16 mouse cellular contexts compared by ENCODE assay signal in the genomic region with DNA sequence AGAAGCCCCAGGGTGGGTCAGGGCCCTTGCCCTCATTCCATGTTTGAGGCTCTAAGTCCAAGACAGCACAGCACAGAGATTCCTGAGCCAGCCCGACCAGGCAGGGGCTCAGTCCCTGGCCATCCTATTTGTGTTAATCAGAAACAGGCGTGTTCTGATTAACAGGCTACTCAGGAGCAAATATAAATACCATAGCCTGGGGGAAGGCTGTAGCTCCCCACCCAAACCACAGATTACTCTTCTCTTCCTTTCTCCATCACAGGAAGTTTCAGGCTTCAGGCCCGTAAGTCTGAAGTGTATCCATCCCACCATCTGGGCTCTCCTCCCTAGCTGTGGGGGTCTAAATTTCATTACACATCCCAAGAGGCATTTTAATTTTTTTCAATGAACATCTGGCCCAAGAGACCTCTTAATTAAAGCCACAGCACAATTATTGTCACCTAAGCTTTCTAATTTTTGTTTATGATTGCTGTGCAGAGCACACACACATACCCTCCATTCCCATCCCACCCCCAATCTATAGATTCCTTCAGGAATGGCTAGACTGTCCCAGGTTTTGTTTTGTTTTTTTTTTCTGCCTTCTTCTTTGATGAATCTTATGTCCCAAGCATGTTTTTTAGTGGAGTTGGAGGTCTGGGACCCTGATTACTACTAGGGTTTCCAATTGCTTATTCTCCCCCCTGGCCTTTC.
DNase-seq lines count a peak whose midpoint lies in the region; ATAC-seq lines count a peak whose summit lies in the region.
"Had no signal": no experiment of that assay in that cellular context is flagged by ENCODE, and none has a peak within 500 bp of the region (broad histone marks: within the 10 kb centered on the region; RNA-seq: fewer than 3 reads in every experiment).

No protein-coding gene starts in this region.

- H3K4me3 ChIP-seq in hindbrain, embryonic 10.5 days, result no peak overlapping the region
- no peak overlapping the region for H3K4me3 ChIP-seq in hindbrain, embryonic 13.5 days
- no peak overlapping the region for H3K4me3 ChIP-seq in embryonic facial prominence, embryonic 11.5 days (ENCODE audit: low read depth, low read length)
- H3K4me3 ChIP-seq in limb, embryonic 12.5 days (replicated peaks), result no peak overlapping the region
- no peak overlapping the region for H3K4me3 ChIP-seq in liver, embryonic 12.5 days
- H3K4me3 ChIP-seq: heart, adult 2 months; midbrain, embryonic 10.5 days; myocyte had no signal

- no peak overlapping the region for H3K9ac ChIP-seq in hindbrain, embryonic 13.5 days
- no peak overlapping the region for H3K9ac ChIP-seq in embryonic facial prominence, embryonic 11.5 days (replicated peaks; ENCODE audit: low read length)
- H3K9ac ChIP-seq in limb, embryonic 12.5 days (replicated peaks), result no peak overlapping the region
- H3K9ac ChIP-seq in liver, embryonic 12.5 days, result no peak overlapping the region

- peak; percentile 38 for DNase-seq in hindbrain, embryonic 10.5 days (ENCODE audit: low spot score)
- DNase-seq in NIH3T3 (ENCODE audit: low read depth), result peak; percentile 15
- DNase-seq in embryonic facial prominence, embryonic 11.5 days (ENCODE audit: low spot score), result peak; percentile 87
- DNase-seq in adrenal gland, postnatal 25 days, result no peak
- DNase-seq: B cell, adult 2 months; cerebellum, adult 11-12 months; heart, adult 2 months; kidney, adult 9 months; right cerebral cortex, adult 18-20 months; thymus, postnatal 14 days had no signal

- no peaks in the 10 kb centered on the region for H3K36me3 ChIP-seq in hindbrain, embryonic 10.5 days
- H3K36me3 ChIP-seq in hindbrain, embryonic 13.5 days, result no peaks in the 10 kb centered on the region
- no peaks in the 10 kb centered on the region for H3K36me3 ChIP-seq in embryonic facial prominence, embryonic 11.5 days (replicated peaks; ENCODE audit: control insufficient read depth, insufficient read depth, low read depth, low read length)
- no peaks in the 10 kb centered on the region for H3K36me3 ChIP-seq in limb, embryonic 12.5 days
- H3K36me3 ChIP-seq in liver, embryonic 12.5 days, result no peaks in the 10 kb centered on the region
- H3K36me3 ChIP-seq: midbrain, embryonic 10.5 days had no signal

- H3K27ac ChIP-seq in hindbrain, embryonic 10.5 days, result 0 out of 2 replicates have a peak overlapping the region, but pooled peaks have one; percentile 40
- H3K27ac ChIP-seq in hindbrain, embryonic 13.5 days, result no peak overlapping the region
- peak overlapping the region; percentile 60 for H3K27ac ChIP-seq in embryonic facial prominence, embryonic 11.5 days (replicated peaks; ENCODE audit: low read depth, low read length)
- H3K27ac ChIP-seq in limb, embryonic 12.5 days, result peak overlapping the region; percentile 90
- no peak overlapping the region for H3K27ac ChIP-seq in liver, embryonic 12.5 days
- H3K27ac ChIP-seq: heart, adult 2 months had no signal

- H3K9me3 ChIP-seq in hindbrain, embryonic 10.5 days, result no peaks in the 10 kb centered on the region
- H3K9me3 ChIP-seq in hindbrain, embryonic 13.5 days, result no peaks in the 10 kb centered on the region
- H3K9me3 ChIP-seq in embryonic facial prominence, embryonic 11.5 days (replicated peaks; ENCODE audit: control insufficient read depth, low read length), result no peaks in the 10 kb centered on the region
- 0 out of 2 replicates have a peak, but pooled peaks cover 4% of the 10 kb centered on the region for H3K9me3 ChIP-seq in limb, embryonic 12.5 days
- H3K9me3 ChIP-seq in liver, embryonic 12.5 days (replicated peaks), result no peaks in the 10 kb centered on the region
- H3K9me3 ChIP-seq: midbrain, embryonic 10.5 days had no signal

- H3K27me3 ChIP-seq in hindbrain, embryonic 10.5 days (ENCODE audit: insufficient read depth, poor library complexity, severe bottlenecking), result no peaks in the 10 kb centered on the region
- H3K27me3 ChIP-seq in hindbrain, embryonic 13.5 days, result no peaks in the 10 kb centered on the region
- no peaks in the 10 kb centered on the region for H3K27me3 ChIP-seq in embryonic facial prominence, embryonic 11.5 days (ENCODE audit: control insufficient read depth, insufficient read depth, low read length)
- no peaks in the 10 kb centered on the region for H3K27me3 ChIP-seq in limb, embryonic 12.5 days
- no peaks in the 10 kb centered on the region for H3K27me3 ChIP-seq in liver, embryonic 12.5 days (replicated peaks)

- peaks cover 21% of the 10 kb centered on the region for H3K4me1 ChIP-seq in hindbrain, embryonic 10.5 days (replicated peaks)
- peaks cover 11% of the 10 kb centered on the region for H3K4me1 ChIP-seq in hindbrain, embryonic 13.5 days (replicated peaks)
- H3K4me1 ChIP-seq in embryonic facial prominence, embryonic 11.5 days (ENCODE audit: control insufficient read depth, insufficient read depth, low read length), result peaks cover under 1% of the 10 kb centered on the region; the same call in 1 of the 2 replicates
- H3K4me1 ChIP-seq in limb, embryonic 12.5 days (replicated peaks), result peaks cover 45% of the 10 kb centered on the region
- H3K4me1 ChIP-seq in liver, embryonic 12.5 days, result no peaks in the 10 kb centered on the region

- no peak overlapping the region for H3K4me2 ChIP-seq in hindbrain, embryonic 13.5 days
- H3K4me2 ChIP-seq in embryonic facial prominence, embryonic 11.5 days (ENCODE audit: low read depth, low read length), result no peak overlapping the region; the same call in 1 of the 2 replicates
- H3K4me2 ChIP-seq in limb, embryonic 12.5 days, result peak overlapping the region; percentile 8
- no peak overlapping the region for H3K4me2 ChIP-seq in liver, embryonic 12.5 days

- ATAC-seq in hindbrain, embryonic 13.5 days (ENCODE audit: low FRiP score), result no peak
- ATAC-seq in embryonic facial prominence, embryonic 11.5 days (replicated peaks; ENCODE audit: insufficient number of reproducible peaks, low FRiP score, low TSS enrichment, low read depth), result peak; percentile 78
- ATAC-seq in limb, embryonic 12.5 days (ENCODE audit: insufficient number of reproducible peaks, insufficient read depth, low FRiP score, low TSS enrichment, low read depth), result peak; percentile 81
- no peak for ATAC-seq in liver, embryonic 12.5 days
- ATAC-seq: hindbrain, embryonic 16.5 days had no signal

- 44% methylated on average over 3 of the region's 3 CpGs for WGBS in hindbrain, embryonic 10.5 days
- WGBS in hindbrain, embryonic 13.5 days, result 35% methylated on average over 3 of the region's 3 CpGs
- WGBS in embryonic facial prominence, embryonic 11.5 days, result 16% methylated on average over 3 of the region's 3 CpGs
- 7% methylated on average over 3 of the region's 3 CpGs for WGBS in limb, embryonic 12.5 days
- 37% methylated on average over 3 of the region's 3 CpGs for whole genome bisulfite sequencing in liver, embryonic 12.5 days (ENCODE audit: insufficient replicate concordance)

Comparison
In these comparisons a context has a peak if more than half of its experiments do, and no peak if none do; other contexts are left out.
1. H3K27ac ChIP-seq: peak in hindbrain, embryonic 10.5 days (single experiment), embryonic facial prominence, embryonic 11.5 days (single experiment) and limb, embryonic 12.5 days (single experiment); none in hindbrain, embryonic 13.5 days (single experiment) and liver, embryonic 12.5 days (single experiment).
2. ATAC-seq: peak in embryonic facial prominence, embryonic 11.5 days (single experiment) and limb, embryonic 12.5 days (single experiment); none in hindbrain, embryonic 13.5 days (single experiment) and liver, embryonic 12.5 days (single experiment).